Mouse (Mus musculus) frontal cortex, adult (tissue): ENCODE measurements around the gene Mlec.
A peak's percentile ranks its signal among the peaks of the same experiment; 100 is the strongest.
"Not testable (repeated sequence)": the region's sequence is repeated elsewhere in the genome, so short reads cannot be mapped to it uniquely, and the experiment has no call there.

ENCODE experiments used
- ATAC-seq: cut with Nextera tagmentation; 2 replicates; pipeline ENCODE4 v1.9.2; 2017; ENCODE audit warnings: mild to moderate bottlenecking, moderate library complexity, mixed read lengths; ENCODE audit not compliant: low TSS enrichment

The Mlec gene

DNA sequence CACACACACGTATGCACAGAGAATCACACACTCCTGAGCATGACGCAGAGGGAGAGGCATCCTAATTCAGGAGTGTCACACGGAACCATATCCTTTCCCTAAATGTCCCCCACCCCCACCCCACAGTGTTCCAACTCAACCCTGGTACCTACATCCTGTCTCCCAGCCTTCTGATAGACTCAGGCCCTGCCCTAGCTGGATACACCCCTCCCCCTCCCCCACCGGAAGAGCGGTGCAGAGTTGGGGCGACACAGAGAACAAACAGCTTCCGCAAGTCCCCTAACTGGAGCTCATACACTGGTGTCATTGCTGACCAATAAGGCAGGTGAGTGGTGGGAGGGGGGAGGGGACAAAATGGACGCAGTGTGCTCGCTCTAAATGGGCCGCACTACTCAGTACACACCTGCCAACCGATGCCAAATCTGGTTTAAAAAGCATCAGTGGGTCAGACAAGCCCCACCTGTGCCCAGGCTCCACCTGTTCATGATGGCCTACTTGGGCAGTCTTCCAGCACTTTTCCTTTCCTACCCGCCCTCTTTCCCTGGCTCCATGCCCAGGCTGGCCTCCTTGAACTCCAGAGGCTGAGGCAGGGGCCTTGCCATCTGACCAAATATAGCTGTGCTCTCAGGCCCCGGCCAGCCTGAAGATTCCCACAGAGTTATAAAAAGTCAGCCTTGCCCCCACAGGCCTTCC, 23.4 kb upstream of the Mlec start:
- no peak for ATAC-seq

DNA sequence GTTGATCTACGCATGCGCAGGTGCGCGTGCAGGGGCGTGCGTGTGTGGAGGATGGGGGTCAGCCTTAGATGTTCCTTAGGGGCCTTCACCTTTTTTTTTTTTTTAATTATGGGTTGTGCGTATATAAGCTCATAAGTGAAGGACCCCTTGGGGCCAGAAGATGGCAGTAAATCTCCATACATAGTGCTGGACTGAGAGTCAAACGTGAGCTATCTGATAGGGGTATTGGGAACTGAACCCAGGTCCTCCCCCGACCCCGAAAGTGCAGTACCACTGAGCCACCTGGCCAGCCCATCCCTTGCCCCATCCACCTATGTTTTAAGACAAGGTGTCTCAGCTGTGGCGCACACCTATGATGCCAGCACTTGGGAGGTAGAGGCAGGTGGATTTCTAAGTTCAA, 21.6 kb upstream of the Mlec start:
- no peak for ATAC-seq

DNA sequence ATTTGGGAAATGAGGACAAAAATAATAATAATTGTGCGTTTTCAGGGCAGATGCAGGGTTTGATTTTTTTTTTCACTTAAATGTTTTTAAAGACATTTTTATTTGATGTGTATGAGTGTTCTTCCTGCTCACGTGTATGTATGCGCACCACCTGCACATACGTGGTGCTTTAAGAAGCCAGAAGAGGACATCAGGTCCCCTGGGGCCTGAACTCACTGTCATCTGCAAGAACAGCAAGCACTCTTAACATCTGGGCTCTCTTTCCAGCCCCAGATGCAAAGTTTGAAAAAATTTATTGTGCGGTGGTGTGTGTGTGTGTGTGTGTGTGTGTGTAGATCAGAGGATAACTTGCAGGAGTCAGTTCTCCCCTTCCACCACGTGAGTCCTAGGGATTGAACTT, 19.9 kb upstream of the Mlec start:
- no peak for ATAC-seq

DNA sequence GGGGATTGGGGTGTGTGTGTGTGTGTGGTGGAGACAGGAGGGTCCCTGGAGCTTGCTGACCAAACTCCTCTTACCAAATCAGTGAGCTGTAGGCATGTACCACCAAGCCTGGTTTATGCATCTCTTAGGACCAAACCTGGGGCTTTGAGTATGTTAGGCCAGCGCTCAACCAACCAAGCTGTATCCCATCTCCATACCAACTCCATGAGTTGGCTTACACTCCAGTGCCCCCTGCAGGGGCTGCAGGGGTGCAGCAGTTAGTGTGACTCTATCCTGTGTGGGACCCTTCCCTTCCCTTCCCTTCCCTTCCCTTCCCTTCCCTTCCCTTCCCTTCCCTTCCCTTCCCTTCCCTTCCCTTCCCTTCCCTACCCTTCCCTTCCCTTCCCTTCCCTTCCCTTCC, 16.6 kb upstream of the Mlec start:
- ATAC-seq: no peak

DNA sequence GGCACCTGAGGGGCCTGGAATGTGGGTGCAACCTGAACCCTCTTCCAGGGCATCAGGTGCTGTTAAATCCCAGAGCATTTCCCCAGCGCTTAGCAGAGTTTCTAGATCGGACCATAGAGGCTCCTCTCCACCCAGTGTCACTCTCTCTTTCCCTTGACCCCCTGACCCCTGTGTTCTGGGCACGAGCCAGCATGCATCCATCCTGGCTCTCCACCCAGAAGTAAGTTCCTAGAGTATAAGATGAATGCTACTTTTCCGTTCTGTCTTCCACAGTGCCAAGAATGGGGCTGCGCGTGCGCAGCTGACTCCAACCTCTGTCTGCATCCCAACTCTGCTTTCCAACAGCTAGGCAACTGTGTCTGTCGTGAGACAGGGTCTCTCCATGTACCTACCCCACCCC, 12.2 kb upstream of the Mlec start:
- no peak for ATAC-seq

DNA sequence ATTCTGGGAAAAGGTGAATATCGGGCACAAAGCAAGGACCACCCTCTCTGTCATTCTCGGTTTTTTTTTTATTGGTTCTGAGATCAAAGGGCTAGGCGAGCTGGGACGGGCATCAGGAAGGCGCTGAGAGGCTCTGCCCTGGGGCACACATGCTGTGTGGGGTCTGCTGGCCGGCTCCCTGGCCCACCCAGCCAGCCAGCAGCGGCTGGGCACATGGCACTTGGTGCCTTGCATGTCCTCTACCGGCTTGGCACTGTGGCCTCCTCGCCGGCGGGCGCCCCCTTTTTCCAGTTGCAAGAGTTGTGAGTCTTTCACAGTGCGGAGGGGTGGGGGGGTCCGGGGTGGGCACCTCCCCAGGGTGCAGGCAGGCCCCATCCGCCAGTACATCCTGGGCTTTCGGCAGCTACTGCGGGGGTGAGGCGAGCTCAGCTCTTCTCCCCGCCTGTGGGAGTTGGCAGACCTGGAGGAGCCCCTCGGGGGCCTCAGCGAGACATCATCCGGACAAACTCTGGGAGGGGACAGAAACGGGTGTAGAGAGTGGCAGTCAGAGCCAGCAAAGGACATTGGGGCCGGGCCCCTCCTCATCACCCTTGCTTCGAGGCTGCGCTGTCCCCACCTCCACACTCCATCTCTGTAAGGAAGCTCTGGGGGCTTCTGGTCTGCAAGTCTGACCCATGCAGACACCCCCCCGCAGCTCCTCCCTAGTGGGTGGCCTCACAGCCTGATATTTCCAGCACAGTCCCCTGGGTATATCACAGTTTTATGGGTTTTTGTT, 10.8 kb upstream of the Mlec start:
- no peak for ATAC-seq

DNA sequence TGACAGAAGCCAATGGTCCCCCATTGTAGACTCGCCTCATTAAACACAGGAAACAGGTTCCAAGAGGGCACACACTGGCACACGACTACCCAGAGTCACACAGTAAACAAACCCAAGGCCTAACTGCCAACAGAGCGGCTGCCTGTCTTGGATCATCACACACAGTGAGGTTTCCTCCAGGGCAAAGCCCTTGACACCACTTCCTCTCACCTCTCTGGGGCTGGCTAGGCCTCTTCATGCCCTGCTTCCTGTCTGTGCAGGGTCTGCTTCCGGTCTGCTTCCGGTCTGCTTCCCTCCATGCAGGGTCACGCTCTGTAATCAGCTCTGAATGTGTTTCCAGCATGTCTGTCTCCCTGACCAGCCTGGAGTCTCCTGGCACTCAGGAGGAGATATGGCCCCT, 9.4 kb upstream of the Mlec start:
- ATAC-seq: no peak

DNA sequence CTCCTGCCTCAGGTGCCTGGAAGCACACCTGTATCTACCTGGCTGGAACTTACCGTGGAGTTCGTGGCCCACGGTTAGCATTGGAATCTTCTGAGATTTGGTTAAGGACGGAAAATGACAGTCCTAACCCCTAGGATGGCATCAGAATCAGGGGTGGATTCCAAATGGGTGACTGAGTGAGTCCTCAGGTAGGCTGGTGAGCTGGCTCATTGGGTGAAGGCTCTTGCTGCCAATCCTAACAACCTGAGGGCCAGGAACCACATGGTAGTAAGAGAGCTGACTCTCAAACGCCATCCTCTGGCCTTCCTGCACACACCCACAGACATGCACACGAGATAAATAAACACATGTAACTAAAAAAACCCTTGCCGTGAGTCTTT, 8.8 kb upstream of the Mlec start:
- no peak for ATAC-seq

DNA sequence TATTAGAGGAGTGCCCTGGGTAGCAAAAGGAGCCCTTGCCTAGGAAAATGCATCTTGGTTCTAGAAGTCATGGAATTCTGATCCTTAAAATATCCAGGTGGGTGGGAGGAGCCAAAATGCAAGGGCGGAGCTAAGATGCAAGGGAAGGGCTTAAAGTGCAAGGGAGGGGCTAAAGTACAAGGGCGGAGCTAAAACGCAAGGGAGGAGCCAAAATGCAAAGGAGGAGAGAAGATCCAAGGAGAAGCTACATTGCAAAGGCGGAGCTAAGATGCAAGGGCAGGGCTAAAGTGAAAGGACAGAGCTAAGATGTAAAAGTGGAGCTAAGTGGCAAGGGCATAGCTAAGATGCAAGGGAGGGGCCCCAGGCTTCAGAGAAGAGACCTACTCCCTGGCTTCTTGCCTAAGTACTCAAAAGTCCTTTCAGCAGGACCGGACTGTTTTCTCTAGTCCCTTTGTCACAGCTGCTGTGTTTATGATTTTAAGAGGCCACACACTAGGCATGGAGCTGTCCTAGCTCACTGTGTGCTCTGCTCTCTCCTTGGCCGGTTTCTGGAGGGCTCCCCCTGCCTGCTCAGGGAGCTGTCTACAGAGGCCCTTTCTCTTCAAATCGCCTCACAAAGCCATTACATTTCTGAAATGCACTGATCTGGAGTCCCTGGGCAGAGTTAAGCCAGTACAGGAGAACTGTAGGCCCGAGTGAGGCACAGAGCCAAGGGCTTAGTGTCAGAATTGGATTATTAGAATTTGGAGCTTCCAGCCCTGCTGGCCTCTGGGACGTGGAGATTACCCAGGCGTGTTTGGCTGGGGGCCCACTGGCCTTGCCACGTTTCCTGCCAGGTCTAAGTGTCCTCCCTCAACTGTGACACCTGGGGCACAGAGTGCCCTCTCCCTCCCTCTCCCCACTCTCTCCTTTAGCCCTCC, 8.2 kb upstream of the Mlec start:
- no peak for ATAC-seq

DNA sequence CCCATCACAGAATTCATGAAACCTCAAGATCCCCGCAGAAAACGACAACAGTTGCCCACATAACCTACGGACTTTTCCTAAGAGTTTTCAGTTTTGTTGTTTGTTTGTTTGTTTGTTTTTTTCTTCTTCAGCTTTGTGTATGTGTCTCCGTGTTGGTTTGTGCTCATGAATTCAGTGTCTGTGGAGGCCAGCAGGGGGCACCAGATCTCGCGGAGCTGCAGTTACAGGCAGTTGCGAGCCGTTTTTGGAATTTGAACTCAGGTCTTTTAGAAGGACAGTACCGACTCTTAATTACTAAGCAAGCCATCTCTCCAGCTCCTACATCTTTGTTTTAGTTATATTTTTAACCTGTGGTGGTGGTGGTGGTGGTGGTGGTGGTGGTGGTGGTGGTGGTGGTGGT, 7.4 kb upstream of the Mlec start:
- ATAC-seq: no peak

DNA sequence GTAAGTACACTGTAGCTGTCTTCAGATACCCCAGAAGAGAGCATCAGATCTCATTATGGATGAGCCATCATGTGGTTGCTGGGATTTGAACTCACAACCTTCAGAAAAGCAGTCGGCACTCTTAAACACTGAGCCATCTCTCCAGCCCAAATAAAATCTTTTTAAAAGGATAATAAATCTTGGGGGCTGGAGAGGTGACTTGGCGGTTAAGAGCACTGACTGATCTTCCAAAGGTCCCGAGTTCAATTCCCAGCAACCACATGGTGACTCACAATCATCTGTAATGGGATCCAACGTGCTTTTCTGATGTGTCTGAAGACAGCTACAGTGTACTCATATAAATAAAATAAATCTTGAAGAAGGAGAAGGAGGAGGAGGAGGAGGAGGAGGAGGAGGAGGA, 6.5 kb upstream of the Mlec start:
- ATAC-seq: not testable (repeated sequence)

DNA sequence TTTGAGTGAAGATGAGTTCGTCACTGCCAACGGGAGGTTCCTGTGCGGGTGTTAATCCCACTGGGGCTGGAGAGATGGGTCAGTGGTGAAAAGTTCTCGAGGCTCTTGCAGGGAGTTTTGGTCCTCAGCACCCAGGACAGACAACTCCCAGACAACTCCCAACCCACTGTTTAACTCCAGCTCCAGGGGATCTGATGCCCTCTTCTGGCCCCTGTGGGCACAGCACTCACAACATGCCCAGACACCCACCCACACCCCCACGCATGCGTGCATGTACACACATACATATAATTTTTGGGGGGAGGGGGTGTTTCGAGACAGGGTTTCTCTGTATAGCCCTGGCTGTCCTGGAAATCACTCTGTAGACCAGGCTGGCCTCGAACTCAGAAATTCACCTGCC, 5.6 kb upstream of the Mlec start:
- 0 out of 2 replicates have a peak, but pooled peaks have one; percentile 10 for ATAC-seq

DNA sequence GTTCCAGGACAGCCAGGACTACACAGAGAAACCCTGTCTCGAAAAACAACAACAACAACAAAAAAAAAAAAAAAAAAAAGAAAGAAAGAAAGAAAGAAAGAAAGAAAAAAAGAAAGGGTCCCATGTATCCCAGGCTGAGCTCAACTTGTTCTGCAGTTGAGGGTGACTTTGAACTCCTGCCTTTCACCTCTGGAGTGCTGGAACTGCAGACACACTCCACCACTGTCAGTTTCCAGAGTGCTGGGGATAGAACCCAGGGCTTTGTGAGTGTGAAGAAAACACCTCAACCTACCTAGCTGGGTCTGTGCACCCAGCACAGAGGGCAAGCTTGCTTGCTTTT, 3.9 kb upstream of the Mlec start:
- ATAC-seq: not testable (repeated sequence)

DNA sequence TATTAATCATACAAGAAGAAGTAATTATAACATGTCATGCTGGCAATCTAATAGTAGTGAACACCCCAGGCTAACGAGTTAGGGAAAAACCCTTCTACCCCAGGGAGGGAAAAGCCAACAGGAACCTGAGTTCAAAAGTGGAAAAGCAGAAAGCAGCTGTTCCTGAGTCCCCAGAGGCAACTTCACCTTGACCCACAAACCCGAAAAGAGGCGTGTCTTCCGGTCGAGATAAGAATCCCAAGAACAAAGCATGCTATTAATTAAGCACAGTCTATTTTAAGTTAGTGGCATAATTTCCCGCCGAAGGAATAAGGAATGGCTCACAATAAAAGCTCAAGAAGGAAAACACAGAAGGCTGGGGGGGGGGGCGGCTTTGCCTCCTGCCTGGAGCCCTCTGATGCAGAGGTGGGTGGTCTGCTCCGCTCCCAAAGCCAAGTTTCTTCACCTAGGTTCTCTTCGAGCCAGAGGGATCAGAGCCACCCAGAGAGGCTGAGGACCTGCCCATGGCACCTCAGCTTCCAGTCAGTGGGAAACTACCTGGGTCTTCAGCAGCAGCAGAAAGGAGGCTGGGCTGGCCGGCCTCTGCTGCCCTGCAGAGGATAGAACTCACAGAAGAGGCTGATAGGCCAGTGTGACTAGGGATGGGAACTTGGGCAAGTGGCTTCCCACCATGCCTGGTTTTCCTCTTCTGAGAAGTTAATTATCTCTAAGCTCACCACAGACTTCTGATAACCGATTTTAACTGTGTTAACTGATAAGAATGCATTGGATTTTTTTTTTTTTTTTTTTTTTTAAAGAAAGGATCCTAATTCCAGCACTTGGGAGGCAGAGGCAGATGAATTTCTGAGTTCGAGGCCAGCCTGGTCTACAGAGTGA, 3.3 kb upstream of the Mlec start:
- no peak for ATAC-seq

DNA sequence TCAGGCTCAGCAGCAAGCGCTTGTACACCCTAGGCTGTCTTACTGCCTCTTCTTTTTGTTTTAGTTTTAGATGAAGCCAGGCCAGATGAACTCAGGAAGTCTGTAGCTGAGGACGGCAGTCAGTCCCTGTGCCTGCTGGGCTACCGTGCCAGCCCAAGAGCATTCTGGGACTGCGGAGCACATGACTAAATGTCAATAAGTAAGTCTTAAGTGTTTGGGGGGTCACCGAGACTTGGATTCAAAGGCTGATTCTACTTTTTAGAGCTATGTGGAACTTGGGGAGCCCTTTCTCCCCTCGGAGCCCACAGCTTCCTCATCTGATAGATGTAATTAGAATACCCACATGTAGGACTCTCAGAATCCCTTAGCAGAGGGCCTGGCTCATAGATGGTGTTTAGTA, 2.7 kb upstream of the Mlec start:
- no peak for ATAC-seq

DNA sequence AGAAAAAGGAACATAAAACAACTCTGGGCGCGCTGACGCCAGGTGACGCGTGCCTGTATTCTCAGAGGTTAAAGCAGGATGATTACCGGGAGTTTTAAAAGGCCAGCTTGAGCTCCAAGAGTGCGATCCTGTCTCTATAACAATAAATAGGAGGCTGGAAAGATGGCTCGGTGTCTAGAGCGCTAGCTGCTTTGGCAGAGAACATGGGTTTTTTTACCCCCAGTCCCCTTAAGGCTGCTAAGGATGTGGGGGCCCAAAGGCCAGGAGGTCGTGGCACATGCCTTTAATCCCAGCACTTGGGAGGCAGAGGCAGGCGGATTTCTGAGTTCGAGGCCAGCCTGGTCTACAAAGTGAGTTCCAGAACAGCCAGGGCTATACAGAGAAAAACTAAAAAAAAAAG, 1.2 kb upstream of the Mlec start:
- no peak for ATAC-seq

DNA sequence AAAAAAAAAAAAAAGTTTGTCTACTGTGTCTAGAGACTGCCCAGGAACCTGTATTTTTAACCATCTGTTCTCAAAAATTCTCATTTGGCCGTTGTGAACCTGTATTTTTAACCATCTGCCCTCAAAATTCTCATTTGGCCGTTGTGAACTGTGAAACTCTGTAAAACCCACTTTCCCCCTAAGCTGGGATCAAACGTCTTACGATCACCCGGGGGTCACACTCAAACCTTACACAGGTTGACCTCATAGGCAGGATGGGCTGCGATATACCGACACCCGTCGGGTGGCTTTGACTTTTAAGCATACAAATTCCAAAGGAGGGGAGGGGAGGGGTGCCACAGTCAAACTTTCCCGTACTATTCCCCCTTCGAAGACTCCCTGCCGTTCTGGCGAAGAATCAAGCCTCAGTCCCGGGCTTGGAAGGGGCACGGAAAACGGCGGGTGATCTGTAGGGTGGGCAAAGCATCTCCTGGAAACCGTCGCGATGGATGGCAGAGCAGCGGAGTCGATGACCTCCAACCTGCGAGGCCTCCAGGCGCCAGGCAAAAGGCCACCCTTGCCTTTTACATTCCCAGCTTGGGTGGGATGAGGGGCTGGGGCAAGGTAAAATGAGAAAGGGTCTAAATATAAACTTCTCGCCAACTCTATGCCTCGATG, 918 bp downstream of the Mlec start:
- no peak for ATAC-seq

DNA sequence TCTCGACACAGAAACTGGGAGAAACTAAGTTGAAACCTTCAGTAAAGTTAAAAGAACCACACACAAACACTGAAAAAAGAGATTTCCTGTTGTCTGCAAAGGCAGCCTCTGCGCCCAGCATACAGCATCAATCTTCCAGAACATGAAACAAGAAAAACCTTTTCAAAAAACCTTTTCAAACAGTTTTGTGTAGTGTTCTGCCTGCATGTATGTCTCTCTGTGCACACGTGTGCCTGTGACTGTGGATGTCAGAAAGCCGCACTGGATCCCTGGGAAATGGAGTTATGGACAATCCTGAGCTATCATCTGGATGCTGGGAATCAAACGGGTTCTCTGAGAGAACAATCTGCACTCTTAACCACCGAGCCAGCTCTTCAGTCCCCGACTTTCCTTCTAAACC, 1.6 kb downstream of the Mlec start:
- no peak for ATAC-seq

DNA sequence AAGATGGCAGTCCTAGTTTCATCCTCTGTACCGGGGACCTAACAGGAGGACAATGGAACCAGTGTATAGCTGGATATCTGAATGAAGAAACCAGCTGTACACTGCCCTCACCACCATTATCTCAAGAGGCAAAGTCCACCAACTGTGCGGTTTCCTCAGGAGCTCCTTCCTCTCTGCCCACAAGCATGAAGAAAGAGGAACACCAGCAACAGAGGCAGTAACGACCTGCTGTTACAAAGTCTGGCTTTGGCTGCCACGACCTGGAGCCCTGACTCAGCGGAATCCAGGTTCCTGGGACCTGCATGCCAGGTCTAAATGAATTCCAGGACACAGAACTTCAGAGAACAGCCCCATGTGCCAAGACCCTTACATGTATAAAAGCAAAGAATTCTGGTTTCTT, 2.1 kb downstream of the Mlec start:
- ATAC-seq: no peak

DNA sequence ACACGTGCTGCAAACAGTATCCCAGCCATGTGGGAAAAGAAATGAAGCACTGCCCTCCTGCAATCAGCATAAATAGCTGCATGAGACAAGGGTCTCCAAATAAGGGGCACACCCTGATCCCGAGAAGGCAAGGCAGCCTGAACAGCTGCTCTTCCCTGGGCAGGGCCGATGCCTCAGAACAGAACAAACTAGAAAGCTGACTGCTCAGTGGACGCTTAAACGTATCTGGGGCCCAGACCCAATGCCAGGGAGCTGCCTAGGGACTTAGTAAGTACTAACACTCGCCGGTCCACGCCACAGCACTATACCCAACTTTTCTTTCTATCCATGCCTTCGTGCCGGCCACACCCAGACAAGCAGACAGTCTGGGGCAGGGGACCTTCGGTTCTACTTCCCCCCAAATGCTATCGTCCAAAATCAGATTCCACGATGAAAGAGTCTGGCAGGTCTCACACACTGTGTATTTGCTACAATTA, 2.8 kb downstream of the Mlec start:
- ATAC-seq: no peak
